Mouse (Mus musculus) C2C12 (cell line): Measurements from ENCODE around the gene Ror1. TPM values are rescaled to one million over a fixed set of nuclear protein-coding genes. Genes with fewer than 3 reads are reported as not detected.
A peak's percentile ranks its signal among the peaks of the same experiment; 100 is the strongest.

Experiments used
- H3K27me3 ChIP-seq: one replicate; pipeline ENCODE4 v1.6.1; 2011; ENCODE audit not compliant: control insufficient read depth, insufficient read depth, insufficient read length
- H3K36me3 ChIP-seq: one replicate; pipeline ENCODE4 v1.6.1; 2011; ENCODE audit not compliant: control insufficient read depth, insufficient read depth
- H3K4me3 ChIP-seq: one replicate; pipeline ENCODE4 v1.5.1; 2011; ENCODE audit warnings: mild to moderate bottlenecking, control low read depth; ENCODE audit not compliant: poor library complexity, insufficient read depth, severe bottlenecking
- H3K79me2 ChIP-seq: one replicate; pipeline ENCODE4 v1.6.1; 2011; ENCODE audit not compliant: control insufficient read depth, insufficient read depth
- H3K79me3 ChIP-seq: one replicate; pipeline ENCODE4 v1.6.1; 2011; ENCODE audit warnings: low read depth, control low read depth
- H3ac ChIP-seq: one replicate; pipeline ENCODE3; 2011; ENCODE audit warnings: low read depth; ENCODE audit not compliant: control insufficient read depth, insufficient read length
- CEBPB ChIP-seq: IDR thresholded peaks from one replicate; pipeline ENCODE4 v1.6.1; 2011; ENCODE audit warnings: low read depth, mild to moderate bottlenecking, control low read depth, moderate library complexity
- CTCF ChIP-seq: IDR thresholded peaks from one replicate; pipeline ENCODE4 v1.5.1; 2011; ENCODE audit not compliant: control insufficient read depth, insufficient read depth, insufficient read length
- FOSL1 ChIP-seq: IDR thresholded peaks from one replicate; pipeline ENCODE4 v1.8.0; 2011; ENCODE audit warnings: mild to moderate bottlenecking, low read length; ENCODE audit not compliant: poor library complexity, insufficient read depth, severe bottlenecking
- MAX ChIP-seq: IDR thresholded peaks from one replicate; pipeline ENCODE4 v1.6.1; 2011; ENCODE audit warnings: mild to moderate bottlenecking, control low read depth
- MYOD1 ChIP-seq: IDR thresholded peaks from one replicate; pipeline ENCODE4 v1.6.1; 2011; ENCODE audit warnings: low read depth; ENCODE audit not compliant: control insufficient read depth, insufficient read length
- MYOG ChIP-seq: IDR thresholded peaks from one replicate; pipeline ENCODE4 v1.6.1; 2011; ENCODE audit not compliant: control insufficient read depth, insufficient read length; ENCODE audit errors: extremely low read depth
- USF1 ChIP-seq: IDR thresholded peaks from one replicate; pipeline ENCODE4 v1.6.1; 2011; ENCODE audit warnings: low read depth, mild to moderate bottlenecking, control low read depth, moderate library complexity
- long read RNA-seq, 2 experiments: library from polyadenylated mRNA; unstranded; transcript quantifications; one replicate each; pipeline ENCODE4 v2.0.0; 2019 to 2020
- polyA plus RNA-seq: library from polyadenylated mRNA; unstranded; fragments of >200 nt; fragmentation: generic; extraction: Trizol; gene quantifications from one replicate; pipeline ENCODE4 v1.2.1, GENCODE M21; 2012; ENCODE audit warnings: missing spikeins

Ror1 gene
- polyA plus RNA-seq, result 0.04 TPM
- long read RNA-seq, experiment 1, result 0 reads
- long read RNA-seq, experiment 2, partial matches to known transcripts, result 1 of 1 reads
- long read RNA-seq, experiment 2, other reads (novel, unspliced or antisense), result 0 of 1 reads

- no peaks in the 10 kb centered on the region for H3K36me3 ChIP-seq
- no peaks in the 10 kb centered on the region for H3K79me2 ChIP-seq
- TF ChIP-seq MAX (no peak), MYOG (no peak), CTCF (peak; percentile 83)
- H3K27me3 ChIP-seq, result peaks cover 7% of the 10 kb centered on the region
- H3K79me3 ChIP-seq, result no peaks in the 10 kb centered on the region
- no peak within 1 kb of the TSS for H3K4me3 ChIP-seq
- H3ac ChIP-seq, result peak within 1 kb of the TSS; percentile 80
These were observed at the start of gene Ror1 for GRCm38 (mm10) chr4:100095685-100096595. Ror1 (plus strand) TSS chr4:100095791.

- no peak overlapping the region for H3ac ChIP-seq
- H3K79me3 ChIP-seq, result no peaks in the 10 kb centered on the region
- no peak overlapping the region for H3K4me3 ChIP-seq
- H3K36me3 ChIP-seq, result no peaks in the 10 kb centered on the region
- no peaks in the 10 kb centered on the region for H3K79me2 ChIP-seq
- no peak for TF ChIP-seq MYOD1
- no peaks in the 10 kb centered on the region for H3K27me3 ChIP-seq
These were observed 48.5 kb upstream of the Ror1 start for GRCm38 (mm10) chr4:100047066-100047465.

DNA sequence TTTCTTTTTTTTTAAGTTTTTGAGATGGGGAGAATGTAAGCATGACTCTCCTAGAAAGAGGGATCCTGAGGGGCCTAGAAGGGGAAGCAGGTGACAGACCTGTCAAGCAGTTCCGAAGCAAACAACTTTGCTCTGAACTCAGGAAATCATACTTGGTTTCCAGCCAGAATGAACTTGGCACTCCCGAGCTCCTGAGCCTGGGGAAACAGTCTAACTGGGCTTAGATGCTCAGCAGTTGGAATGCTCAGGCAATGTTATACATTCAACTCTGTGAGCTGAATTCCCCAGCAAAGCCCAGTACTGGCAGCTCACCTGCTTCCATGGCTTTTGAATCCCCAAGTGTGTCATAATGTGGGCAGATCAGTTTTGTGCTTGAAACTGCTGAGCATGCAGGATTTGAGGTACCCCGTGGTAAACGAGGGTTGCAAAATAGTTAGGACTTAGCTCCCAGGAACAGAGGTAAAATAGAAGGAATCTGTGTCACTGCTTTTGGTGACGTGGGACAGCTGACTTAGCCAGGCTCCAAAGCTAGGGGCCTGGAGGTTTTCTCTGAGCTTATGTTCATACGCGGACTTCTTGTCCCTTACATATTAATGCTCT is 47.1 kb upstream of the Ror1 start:
- no peak for TF ChIP-seq MYOD1
- TF ChIP-seq MAX, result no peak
- Histone ChIP-seq H3K36me3 (no peaks in the 10 kb centered on the region), H3K79me2 (no peaks in the 10 kb centered on the region), H3K4me3 (no peak overlapping the region), H3K79me3 (no peaks in the 10 kb centered on the region), H3K27me3 (no peaks in the 10 kb centered on the region), H3ac (no peak overlapping the region)

- Histone ChIP-seq H3K79me2 (no peaks in the 10 kb centered on the region), H3ac (no peak overlapping the region), H3K4me3 (no peak overlapping the region), H3K36me3 (no peaks in the 10 kb centered on the region), H3K27me3 (no peaks in the 10 kb centered on the region), H3K79me3 (no peaks in the 10 kb centered on the region)
- TF ChIP-seq MYOD1 (no peak), FOSL1 (no peak), MYOG (no peak), CEBPB (no peak), USF1 (no peak), MAX (no peak), CTCF (no peak)
These were observed 43.8 kb upstream of the Ror1 start for GRCm38 (mm10) chr4:100051767-100052166.

- Histone ChIP-seq H3ac (no peak overlapping the region), H3K36me3 (no peaks in the 10 kb centered on the region), H3K79me2 (no peaks in the 10 kb centered on the region), H3K27me3 (no peaks in the 10 kb centered on the region), H3K4me3 (no peak overlapping the region), H3K79me3 (no peaks in the 10 kb centered on the region)
- TF ChIP-seq CEBPB (no peak), MYOG (no peak), MYOD1 (no peak), FOSL1 (no peak)
These were observed 43.3 kb upstream of the Ror1 start for GRCm38 (mm10) chr4:100052258-100052657.

DNA sequence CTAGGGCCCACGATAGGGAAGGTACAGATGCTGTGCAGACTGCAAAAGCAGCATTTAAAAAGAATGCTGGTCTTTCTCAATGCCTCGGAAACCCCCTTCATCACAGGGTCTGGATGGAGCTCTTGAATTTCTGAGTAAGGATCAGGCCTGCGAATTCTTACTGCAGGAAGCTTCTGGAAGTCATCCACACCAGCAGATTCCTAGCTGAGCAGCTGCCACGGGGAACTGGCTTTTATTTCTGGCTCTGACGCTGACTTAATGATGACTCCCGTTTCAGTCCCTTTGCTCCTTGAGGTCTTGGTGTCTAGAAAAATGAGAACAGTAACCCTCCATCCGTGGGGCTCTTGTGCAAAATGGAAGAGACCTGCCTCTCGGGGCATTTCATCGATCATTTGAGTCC is 39.5 kb upstream of the Ror1 start:
- TF ChIP-seq MYOG (no peak), USF1 (no peak), CEBPB (no peak), MYOD1 (no peak), MAX (no peak), FOSL1 (no peak), CTCF (no peak)

More for the DNA sequence above, 39.5 kb upstream of the Ror1 start:
- Histone ChIP-seq H3K27me3 (no peaks in the 10 kb centered on the region), H3K79me3 (no peaks in the 10 kb centered on the region), H3K36me3 (no peaks in the 10 kb centered on the region), H3ac (no peak overlapping the region), H3K79me2 (no peaks in the 10 kb centered on the region), H3K4me3 (no peak overlapping the region)
